Comparison of ENCODE assay signal across 8 mouse cellular contexts in the genomic region with DNA sequence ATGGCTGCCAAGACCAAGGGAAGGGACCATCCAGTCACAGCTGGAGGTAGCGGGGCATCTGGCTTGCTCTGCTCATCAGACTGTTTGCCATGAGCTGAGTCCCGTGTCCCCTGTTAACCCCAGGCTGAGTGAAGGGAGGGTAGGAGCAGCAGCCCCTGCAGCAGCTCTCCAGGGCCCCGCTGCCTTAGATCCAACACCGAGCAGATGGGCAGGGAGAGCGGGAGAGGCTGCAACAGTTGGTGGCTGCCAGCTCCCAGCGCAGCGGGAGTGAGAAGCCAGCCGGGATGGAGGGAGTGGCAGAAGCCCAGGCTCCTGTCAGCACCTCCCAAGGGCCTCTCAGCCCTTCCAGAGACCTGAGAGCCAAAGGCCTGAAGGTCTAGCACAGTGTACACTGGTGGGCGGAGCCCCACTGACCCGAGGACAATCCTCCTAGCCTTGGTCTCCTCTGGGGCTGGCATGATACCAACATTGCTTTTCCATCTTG.
DNase-seq lines count a peak whose midpoint lies in the region; ATAC-seq and TF ChIP-seq lines count a peak whose summit lies in the region.

No protein-coding gene starts in this region.

- no peak for ATAC-seq in intestine, embryonic 16.5 days
- ATAC-seq in intestine, postnatal 0 days = no peak
- ATAC-seq in lung, embryonic 15.5 days (ENCODE audit: borderline replicate concordance, extremely low read depth, low FRiP score, low TSS enrichment) = peak; percentile 4; the same call in 1 of the 2 replicates
- ATAC-seq in megakaryocyte, adult 5-6 weeks (ENCODE audit: poor library complexity, severe bottlenecking) = no peak

- H3K4me3 ChIP-seq in intestine, embryonic 16.5 days (ENCODE audit: low read length) = no peak overlapping the region
- no peak overlapping the region for H3K4me3 ChIP-seq in intestine, postnatal 0 days (ENCODE audit: low read depth, low read length)
- no peak overlapping the region for H3K4me3 ChIP-seq in layer of hippocampus, adult 2 months
- no peak overlapping the region for H3K4me3 ChIP-seq in lung, embryonic 15.5 days

- peak; percentile 78 for DNase-seq in cerebellum, adult 8-10 months
- peak; percentile 87 for DNase-seq in gastrocnemius, postnatal 25 days
- DNase-seq in layer of hippocampus, adult 2 months (ENCODE audit: low spot score in 2 of 2) = peak; percentile 66 to 78
- no peak for DNase-seq in kidney, postnatal 36 days

- peak overlapping the region; percentile 27; the same call in 1 of the 2 replicates for H3K9ac ChIP-seq in intestine, embryonic 16.5 days (ENCODE audit: low read depth, low read length)
- no peak overlapping the region for H3K9ac ChIP-seq in intestine, postnatal 0 days (ENCODE audit: low read depth, low read length)
- no peak overlapping the region for H3K9ac ChIP-seq in lung, embryonic 15.5 days

- H3K27me3 ChIP-seq in intestine, embryonic 16.5 days (replicated peaks; ENCODE audit: control insufficient read depth, insufficient read depth, low read length) = no peaks in the 10 kb centered on the region
- no peaks in the 10 kb centered on the region for H3K27me3 ChIP-seq in intestine, postnatal 0 days (replicated peaks; ENCODE audit: control insufficient read depth, insufficient read depth, low read length)
- H3K27me3 ChIP-seq in lung, embryonic 15.5 days = no peaks in the 10 kb centered on the region

- peaks cover 41% of the 10 kb centered on the region for H3K4me1 ChIP-seq in intestine, embryonic 16.5 days (ENCODE audit: control insufficient read depth, insufficient read depth, low read length)
- peaks cover 5% of the 10 kb centered on the region for H3K4me1 ChIP-seq in intestine, postnatal 0 days (replicated peaks; ENCODE audit: control insufficient read depth, insufficient read depth, low read length)
- H3K4me1 ChIP-seq in lung, embryonic 15.5 days = peaks cover 80% of the 10 kb centered on the region

- H3K9me3 ChIP-seq in intestine, embryonic 16.5 days (ENCODE audit: control insufficient read depth, low read length) = no peaks in the 10 kb centered on the region
- no peaks in the 10 kb centered on the region for H3K9me3 ChIP-seq in intestine, postnatal 0 days (ENCODE audit: control insufficient read depth)
- no peaks in the 10 kb centered on the region for H3K9me3 ChIP-seq in lung, embryonic 15.5 days

- H3K4me2 ChIP-seq in intestine, embryonic 16.5 days (ENCODE audit: low read depth, low read length) = no peak overlapping the region
- H3K4me2 ChIP-seq in intestine, postnatal 0 days (replicated peaks; ENCODE audit: low read depth) = no peak overlapping the region
- H3K4me2 ChIP-seq in lung, embryonic 15.5 days = peak overlapping the region; percentile 4; the same call in 1 of the 2 replicates

- no peak overlapping the region for H3K27ac ChIP-seq in intestine, embryonic 16.5 days (ENCODE audit: low read length)
- H3K27ac ChIP-seq in intestine, postnatal 0 days (ENCODE audit: low read depth, low read length) = no peak overlapping the region
- peak overlapping the region; percentile 91 for H3K27ac ChIP-seq in layer of hippocampus, adult 2 months
- H3K27ac ChIP-seq in lung, embryonic 15.5 days = peak overlapping the region; percentile 38; the same call in 1 of the 2 replicates

- no peaks in the 10 kb centered on the region for H3K36me3 ChIP-seq in intestine, embryonic 16.5 days (ENCODE audit: control insufficient read depth, insufficient read depth, low read length)
- H3K36me3 ChIP-seq in intestine, postnatal 0 days (ENCODE audit: control insufficient read depth, insufficient read depth) = 0 out of 2 replicates have a peak, but pooled peaks cover 3% of the 10 kb centered on the region
- no peaks in the 10 kb centered on the region for H3K36me3 ChIP-seq in lung, embryonic 15.5 days

- WGBS in intestine, embryonic 16.5 days = 39% methylated on average over 10 of the region's 10 CpGs
- WGBS in intestine, postnatal 0 days = 48% methylated on average over 10 of the region's 10 CpGs
- WGBS in lung, embryonic 15.5 days = 36% methylated on average over 10 of the region's 10 CpGs

- no peak for TF ChIP-seq CTCF in intestine, postnatal 0 days (IDR thresholded peaks at IDR 0.05; ENCODE audit: low read depth)
- TF ChIP-seq CTCF in layer of hippocampus, adult 2 months (conservative IDR thresholded peaks at IDR 0.05) = no peak

Comparison
In these comparisons a context has a peak if more than half of its experiments do, and no peak if none do; other contexts are left out.
1. H3K27ac ChIP-seq: peak in layer of hippocampus, adult 2 months (single experiment) and lung, embryonic 15.5 days (single experiment); none in intestine, embryonic 16.5 days (single experiment) and intestine, postnatal 0 days (single experiment).
2. DNase-seq: peak in cerebellum, adult 8-10 months (single experiment), gastrocnemius, postnatal 25 days (single experiment) and layer of hippocampus, adult 2 months (2 of 2); none in kidney, postnatal 36 days (0 of 2).